Comparison of ENCODE assay signal across 24 mouse cellular contexts in genomic region chr9:77858127-77858794, GRCm38 (mm10). TPM values are rescaled to one million over a fixed set of nuclear protein-coding genes. Genes with fewer than 3 reads are reported as not detected.
DNase-seq lines count a peak whose midpoint lies in the region; ATAC-seq and TF ChIP-seq lines count a peak whose summit lies in the region.
"Had no signal": no experiment of that assay in that cellular context is flagged by ENCODE, and none has a peak within 500 bp of the region (broad histone marks: within the 10 kb centered on the region; RNA-seq: fewer than 3 reads in every experiment).

No protein-coding gene starts in this region.

- no peaks in the 10 kb centered on the region for H3K9me3 ChIP-seq in intestine, embryonic 15.5 days
- no peaks in the 10 kb centered on the region for H3K9me3 ChIP-seq in intestine, postnatal 0 days (ENCODE audit: control insufficient read depth)
- no peaks in the 10 kb centered on the region for H3K9me3 ChIP-seq in forebrain, embryonic 11.5 days (ENCODE audit: control insufficient read depth, low read length)
- H3K9me3 ChIP-seq: forebrain, embryonic 10.5 days; G1E; hindbrain, embryonic 13.5 days had no signal

- no peak overlapping the region for H3K4me2 ChIP-seq in intestine, embryonic 15.5 days (replicated peaks)
- H3K4me2 ChIP-seq in intestine, postnatal 0 days (replicated peaks; ENCODE audit: low read depth): no peak overlapping the region
- H3K4me2 ChIP-seq in forebrain, embryonic 11.5 days (ENCODE audit: low read depth, low read length, severe bottlenecking): no peak overlapping the region
- H3K4me2 ChIP-seq: heart, embryonic 11.5 days; hindbrain, embryonic 13.5 days had no signal

- TF ChIP-seq CTCF in intestine, postnatal 0 days (IDR thresholded peaks at IDR 0.05; ENCODE audit: low read depth): no peak

- no peak overlapping the region for H3K4me3 ChIP-seq in intestine, embryonic 15.5 days (replicated peaks)
- H3K4me3 ChIP-seq in intestine, postnatal 0 days (ENCODE audit: low read depth, low read length): no peak overlapping the region
- no peak overlapping the region for H3K4me3 ChIP-seq in forebrain, embryonic 11.5 days (ENCODE audit: low read depth, low read length)
- H3K4me3 ChIP-seq: forebrain, embryonic 10.5 days; gastrocnemius, adult 2 months; hindbrain, embryonic 13.5 days had no signal

- ATAC-seq in intestine, embryonic 15.5 days: 0 out of 2 replicates have a peak, but pooled peaks have one; percentile 34
- ATAC-seq in intestine, postnatal 0 days: no peak
- peak; percentile 99 for ATAC-seq in granulocyte monocyte progenitor cell, adult 5-6 weeks (replicated peaks; ENCODE audit: poor library complexity, severe bottlenecking)
- peak; percentile 97 for ATAC-seq in megakaryocyte, adult 5-6 weeks (ENCODE audit: poor library complexity, severe bottlenecking)
- no peak for ATAC-seq in forebrain, embryonic 11.5 days (replicated peaks; ENCODE audit: low FRiP score)
- ATAC-seq: forebrain, embryonic 14.5 days; forebrain, postnatal 0 days had no signal

- WGBS in intestine, embryonic 15.5 days: 64% methylated on average over 6 of the region's 6 CpGs
- 36% methylated on average over 6 of the region's 6 CpGs for whole genome bisulfite sequencing in intestine, postnatal 0 days
- WGBS in forebrain, embryonic 11.5 days: 80% methylated on average over 6 of the region's 6 CpGs

- no peaks in the 10 kb centered on the region for H3K36me3 ChIP-seq in intestine, embryonic 15.5 days
- H3K36me3 ChIP-seq in intestine, postnatal 0 days (ENCODE audit: control insufficient read depth, insufficient read depth): no peaks in the 10 kb centered on the region
- H3K36me3 ChIP-seq in forebrain, embryonic 11.5 days (ENCODE audit: control insufficient read depth, insufficient read depth, low read length): no peaks in the 10 kb centered on the region
- H3K36me3 ChIP-seq: forebrain, embryonic 10.5 days; G1E; hindbrain, embryonic 13.5 days had no signal

- 0 out of 2 replicates have a peak, but pooled peaks cover 2% of the 10 kb centered on the region for H3K4me1 ChIP-seq in intestine, embryonic 15.5 days (replicated peaks)
- no peaks in the 10 kb centered on the region for H3K4me1 ChIP-seq in intestine, postnatal 0 days (replicated peaks; ENCODE audit: control insufficient read depth, insufficient read depth, low read length)
- H3K4me1 ChIP-seq in forebrain, embryonic 11.5 days (replicated peaks; ENCODE audit: control insufficient read depth, insufficient read depth, low read length): no peaks in the 10 kb centered on the region
- H3K4me1 ChIP-seq: hindbrain, embryonic 13.5 days had no signal

- peak; percentile 55 for DNase-seq in 416B (ENCODE audit: low read depth)
- DNase-seq in forebrain, embryonic 11.5 days (ENCODE audit: low spot score): no peak
- DNase-seq in spleen, adult 12 weeks (ENCODE audit: low spot score): no peak
- DNase-seq in thymus, adult 18-20 months: no peak
- DNase-seq: adrenal gland, postnatal 14 days; B cell, adult 2 months; cerebellum, adult 11-12 months; cerebellum, adult 8-10 months; cerebellum, postnatal 10 days; cerebellum, postnatal 36 days; forebrain, postnatal 0 days; gastrocnemius, adult 2 months; gastrocnemius, postnatal 14 days had no signal

- no peak overlapping the region for H3K9ac ChIP-seq in intestine, embryonic 15.5 days
- H3K9ac ChIP-seq in intestine, postnatal 0 days (ENCODE audit: low read depth, low read length): no peak overlapping the region
- H3K9ac ChIP-seq in forebrain, embryonic 11.5 days (ENCODE audit: low read length): no peak overlapping the region
- H3K9ac ChIP-seq: forebrain, postnatal 0 days; hindbrain, embryonic 13.5 days had no signal

- H3K27ac ChIP-seq in intestine, embryonic 15.5 days: no peak overlapping the region
- H3K27ac ChIP-seq in intestine, postnatal 0 days (ENCODE audit: low read depth, low read length): no peak overlapping the region
- no peak overlapping the region for H3K27ac ChIP-seq in forebrain, embryonic 11.5 days (ENCODE audit: low read depth, low read length)
- H3K27ac ChIP-seq: forebrain, embryonic 10.5 days; gastrocnemius, adult 2 months; hindbrain, embryonic 13.5 days had no signal

- no peaks in the 10 kb centered on the region for H3K27me3 ChIP-seq in intestine, embryonic 15.5 days (replicated peaks)
- peaks cover 4% of the 10 kb centered on the region; the same call in 1 of the 2 replicates for H3K27me3 ChIP-seq in intestine, postnatal 0 days (replicated peaks; ENCODE audit: control insufficient read depth, insufficient read depth, low read length)
- H3K27me3 ChIP-seq in forebrain, embryonic 11.5 days (ENCODE audit: control insufficient read depth, insufficient read depth, low read length): no peaks in the 10 kb centered on the region
- H3K27me3 ChIP-seq: CH12.LX; hindbrain, embryonic 13.5 days; Patski had no signal

RNA-seq across cellular contexts. Expression of gene Elovl5, which starts 58.9 kb away (rescaled TPM):
- polyA plus RNA-seq in intestine, embryonic 15.5 days (2015; fragmentation: Nextera tagmentation; extraction: Ambion mirVana): 70.9 and 76.9 TPM in 2 replicates
- 32.5 and 35.0 TPM in 2 replicates for polyA plus RNA-seq in intestine, postnatal 0 days (2015; fragmentation: Nextera tagmentation; extraction: Ambion mirVana)
- 79.8 and 80.9 TPM in 2 replicates for total RNA-seq in granulocyte monocyte progenitor cell, adult 5-6 weeks (2014; fragmentation: Nextera tagmentation)
- total RNA-seq in granulocyte monocyte progenitor cell, adult 5-6 weeks (2017): 123 and 128 TPM in 2 replicates
- total RNA-seq in megakaryocyte, adult 5-6 weeks (2015): 45.0 and 49.3 TPM in 2 replicates
- total RNA-seq in megakaryocyte, adult 5-6 weeks (2017): 52.0 and 52.8 TPM in 2 replicates
- polyA plus RNA-seq in forebrain, embryonic 11.5 days (2014; fragmentation: Nextera tagmentation; extraction: Ambion mirVana): 97.8 and 101 TPM in 2 replicates

Comparison
In these comparisons a context has a peak if more than half of its experiments do, and no peak if none do; other contexts are left out.
1. ATAC-seq: peak in intestine, embryonic 15.5 days (single experiment), granulocyte monocyte progenitor cell, adult 5-6 weeks (single experiment) and megakaryocyte, adult 5-6 weeks (single experiment); none in intestine, postnatal 0 days (single experiment) and forebrain, embryonic 11.5 days (single experiment).